Mouse (Mus musculus) liver, adult 2 months (tissue): Measurements from ENCODE around the gene Hpse2.

Source experiments
- CTCF ChIP-seq: fragments of 200-500 bp; IDR thresholded peaks from 2 replicates; pipeline ENCODE4 v1.5.1; 2011; ENCODE audit warnings: low read depth, low read length, control low read depth
- POLR2A ChIP-seq: fragments of 200-500 bp; IDR thresholded peaks from 2 replicates; pipeline ENCODE4 v1.6.1; 2011; ENCODE audit warnings: low read length, control low read depth; ENCODE audit not compliant: insufficient read depth; ENCODE audit errors: extremely low read depth

GRCm38 (mm10) chr19:43147901-43148300 lies 240.3 kb downstream of the Hpse2 start:
- no peak for TF ChIP-seq CTCF
- no peak for TF ChIP-seq POLR2A
